Mouse (Mus musculus): Measurements from ENCODE around the gene Prkar2b.

The Prkar2b gene

DNA sequence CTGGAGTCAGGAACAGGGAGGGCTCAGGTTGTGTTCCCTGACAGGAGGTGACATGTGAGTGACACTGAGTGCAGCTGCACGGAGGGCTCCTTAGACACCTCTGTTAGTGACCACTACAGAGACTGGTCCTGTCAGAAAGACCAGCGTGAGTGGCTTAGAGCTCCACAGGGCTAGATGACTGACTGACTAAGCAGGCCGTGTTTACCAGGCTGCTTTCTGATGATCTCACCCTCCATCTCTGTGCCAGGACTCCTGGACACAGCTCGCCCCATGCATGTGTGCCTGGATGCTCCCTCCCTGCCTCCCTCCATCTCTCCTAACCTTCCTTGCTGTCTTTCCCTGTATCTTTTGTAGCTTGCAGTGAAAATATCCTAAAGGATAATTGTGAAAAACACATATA is 147.5 kb downstream of the Prkar2b start:
- DNase-seq: peak; percentile 88 to 91

DNA sequence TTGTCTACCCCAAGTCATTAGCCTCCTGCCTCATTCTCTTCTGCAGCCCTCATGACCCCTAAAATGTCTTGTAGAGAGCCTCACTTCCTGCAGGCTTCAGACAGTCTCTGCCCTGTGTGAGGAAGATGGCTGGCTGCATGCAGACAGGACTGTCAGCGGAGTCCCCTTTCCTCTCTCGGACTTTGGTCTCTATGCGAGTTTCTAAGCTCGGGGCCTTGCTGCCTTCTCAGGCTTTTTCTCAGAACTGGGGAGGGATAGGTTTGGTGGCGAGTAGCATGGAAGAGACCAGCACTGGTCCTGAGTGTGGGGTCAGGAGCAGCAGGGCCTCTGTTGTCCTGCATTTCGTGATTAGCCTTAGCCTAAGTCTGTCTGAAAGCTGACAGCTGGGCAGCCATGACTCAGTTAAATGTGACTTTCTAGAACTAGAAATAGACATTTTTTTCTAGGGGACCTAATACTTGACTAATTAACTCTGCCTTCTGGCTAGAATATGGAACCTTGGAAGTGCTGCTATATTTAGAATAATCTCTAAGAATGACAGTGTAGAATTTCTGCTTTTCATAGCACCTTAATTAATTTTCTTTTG is 148.0 kb downstream of the Prkar2b start:
- DNase-seq: peak in 1 of 2 experiments; percentile 47
